Mouse (Mus musculus) heart, embryonic 13.5 days (tissue): Measurements from ENCODE around the gene Hist1h3c. TPM values are rescaled to one million over a fixed set of nuclear protein-coding genes. Genes with fewer than 3 reads are reported as not detected.

Source experiments
- ATAC-seq: fragments of 200-750 bp; cut with Nextera tagmentation; 2 replicates; pipeline ENCODE4 v1.8.0; 2017; ENCODE audit warnings: moderate TSS enrichment; ENCODE audit not compliant: insufficient number of reproducible peaks, low FRiP score, low TSS enrichment; ENCODE audit errors: extremely low read depth
- H3K27ac ChIP-seq: fragments of 300-500 bp; sonication (generic); replicated peaks from 2 replicates; pipeline ENCODE4 v1.5.1; 2015; ENCODE audit warnings: moderate library complexity, mild to moderate bottlenecking, inconsistent platforms
- H3K27me3 ChIP-seq: fragments of 300-500 bp; sonication (generic); replicated peaks from 2 replicates; pipeline ENCODE4 v1.6.1; 2015; ENCODE audit warnings: mild to moderate bottlenecking, inconsistent platforms
- H3K36me3 ChIP-seq: fragments of 300-500 bp; sonication (generic); 2 replicates; pipeline ENCODE4 v1.6.1; 2015; ENCODE audit warnings: mild to moderate bottlenecking, inconsistent platforms
- H3K4me1 ChIP-seq: fragments of 300-500 bp; sonication (generic); 2 replicates; pipeline ENCODE4 v1.6.1; 2015; ENCODE audit warnings: inconsistent platforms
- H3K4me2 ChIP-seq: fragments of 300-500 bp; sonication (generic); 2 replicates; pipeline ENCODE4 v1.6.1; 2015; ENCODE audit warnings: inconsistent platforms, mild to moderate bottlenecking, moderate library complexity
- H3K4me3 ChIP-seq: fragments of 300-500 bp; sonication (generic); 2 replicates; pipeline ENCODE4 v1.5.1; 2015; ENCODE audit warnings: moderate library complexity, mild to moderate bottlenecking, inconsistent platforms
- H3K9ac ChIP-seq: fragments of 300-500 bp; sonication (generic); 2 replicates; pipeline ENCODE4 v1.6.1; 2015; ENCODE audit warnings: inconsistent platforms, mild to moderate bottlenecking, moderate library complexity
- H3K9me3 ChIP-seq: fragments of 300-500 bp; sonication (generic); 2 replicates; pipeline ENCODE4 v1.6.1; 2016; ENCODE audit warnings: inconsistent platforms
- WGBS: fragments of 180-500 bp; shearing (Covaris S2); methylation state at CpG from one replicate; pipeline ENCODE4 v1.1.7; 2015; ENCODE audit warnings: mixed read lengths; 5-methylcytosine and 5-hydroxymethylcytosine counted together
- polyA plus RNA-seq: library from polyadenylated mRNA; unstranded; fragments of >200 nt; fragmentation: Nextera tagmentation; extraction: Ambion mirVana; gene quantifications from 2 replicates; pipeline ENCODE4 v1.2.1, GENCODE M21; 2015

The Hist1h3c gene
- polyA plus RNA-seq, 1 experiment from 2014 or later, result 3.8 TPM

DNA sequence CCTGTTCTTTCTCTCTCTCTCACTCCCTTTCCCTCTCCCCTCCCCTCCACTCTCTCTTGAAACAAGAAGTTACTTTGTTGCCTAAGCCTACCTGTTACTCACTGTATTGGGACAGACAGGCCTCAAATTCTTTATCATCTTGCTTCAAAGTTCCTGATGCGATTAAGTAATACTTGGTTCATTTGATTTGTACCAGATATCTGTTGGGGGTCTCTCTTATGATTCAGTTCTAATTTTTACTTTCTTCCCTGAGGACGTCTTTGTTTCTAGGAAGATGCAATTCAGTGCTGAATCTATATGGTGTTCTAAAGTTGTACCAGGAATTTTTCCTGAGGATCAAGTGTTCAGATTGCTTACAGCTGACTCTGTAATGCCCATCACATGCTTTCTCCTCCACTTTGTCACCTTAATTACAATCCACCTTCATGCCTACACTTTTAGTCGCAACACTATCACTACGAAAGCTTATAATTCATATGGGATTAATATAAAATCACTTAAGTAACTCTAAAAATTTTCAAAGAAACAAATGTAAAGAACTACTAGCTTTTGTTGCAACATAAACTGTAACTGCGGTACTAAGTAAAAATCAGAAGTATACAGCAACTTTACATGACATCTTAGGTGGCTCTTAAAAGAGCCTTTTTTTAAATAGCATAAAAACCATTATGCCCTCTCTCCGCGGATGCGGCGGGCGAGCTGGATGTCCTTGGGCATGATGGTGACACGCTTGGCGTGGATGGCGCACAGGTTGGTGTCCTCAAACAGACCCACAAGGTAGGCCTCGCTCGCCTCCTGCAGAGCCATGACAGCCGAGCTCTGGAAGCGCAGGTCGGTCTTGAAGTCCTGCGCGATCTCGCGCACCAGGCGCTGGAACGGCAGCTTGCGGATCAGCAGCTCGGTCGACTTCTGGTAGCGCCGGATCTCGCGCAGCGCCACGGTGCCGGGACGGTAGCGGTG lies 701 bp downstream of the Hist1h3c start:
- Histone ChIP-seq H3K9ac (peak overlapping the region; percentile 75), H3K4me2 (peak overlapping the region; percentile 70), H3K27me3 (no peaks in the 10 kb centered on the region), H3K9me3 (no peaks in the 10 kb centered on the region), H3K4me1 (peaks cover 42% of the 10 kb centered on the region), H3K36me3 (no peaks in the 10 kb centered on the region), H3K27ac (peak overlapping the region; percentile 98), H3K4me3 (peak overlapping the region; percentile 52)
- no peak for ATAC-seq
- 2% methylated on average over 15 of the region's 36 CpGs for WGBS

DNA sequence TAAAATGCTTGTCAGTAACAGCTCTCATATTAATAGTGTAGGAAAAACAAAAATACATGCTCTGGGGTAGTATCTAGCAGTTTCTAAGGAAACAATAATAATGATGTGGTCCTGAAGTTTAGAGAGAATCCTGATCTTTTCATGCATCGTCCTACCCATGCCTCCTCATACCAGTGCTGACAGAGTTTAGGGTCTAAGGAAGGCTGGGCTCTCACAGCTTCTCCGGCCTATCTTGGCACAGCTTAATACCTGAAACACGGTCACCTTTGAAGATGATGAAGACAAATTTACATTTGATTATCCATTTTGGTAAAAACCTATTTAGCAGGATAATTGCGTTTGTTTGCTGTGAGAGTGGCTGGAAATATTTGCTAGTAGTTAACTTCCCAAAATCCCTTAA lies 1.4 kb downstream of the Hist1h3c start:
- WGBS, result 44% methylated on average over 4 of the region's 4 CpGs
- peak overlapping the region; percentile 75 for H3K9ac ChIP-seq
- H3K27me3 ChIP-seq, result no peaks in the 10 kb centered on the region
- peak overlapping the region; percentile 70 for H3K4me2 ChIP-seq
- H3K4me3 ChIP-seq, result peak overlapping the region; percentile 52
- H3K9me3 ChIP-seq, result no peaks in the 10 kb centered on the region
- no peak for ATAC-seq
- peaks cover 42% of the 10 kb centered on the region for H3K4me1 ChIP-seq
- H3K36me3 ChIP-seq, result no peaks in the 10 kb centered on the region
- peak overlapping the region; percentile 98 for H3K27ac ChIP-seq

DNA sequence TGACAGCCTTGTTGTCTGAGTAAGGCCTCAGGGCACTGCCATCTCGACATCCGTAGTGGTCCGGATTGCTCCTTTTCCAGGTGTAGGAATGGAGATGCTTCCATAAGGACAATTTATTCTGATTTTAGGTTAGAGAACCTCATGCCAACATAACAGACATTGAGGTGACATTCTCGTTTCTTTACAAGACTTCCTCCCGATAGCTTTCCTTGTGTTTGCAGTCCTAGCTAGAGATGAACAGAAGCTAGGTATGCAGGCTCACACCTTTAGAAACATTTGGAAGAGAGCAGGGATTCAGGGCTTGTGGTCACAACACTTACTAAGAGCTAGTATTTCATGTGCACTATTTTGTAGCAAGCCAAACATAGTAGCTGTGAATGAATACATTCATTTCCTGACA lies 2.2 kb downstream of the Hist1h3c start:
- H3K4me3 ChIP-seq, result no peak overlapping the region
- no peak overlapping the region for H3K27ac ChIP-seq
- 86% methylated on average over 5 of the region's 5 CpGs for WGBS
- peaks cover 42% of the 10 kb centered on the region for H3K4me1 ChIP-seq
- 0 out of 2 replicates have a peak overlapping the region, but pooled peaks have one; percentile 2 for H3K9ac ChIP-seq
- no peaks in the 10 kb centered on the region for H3K36me3 ChIP-seq
- H3K4me2 ChIP-seq, result no peak overlapping the region
- no peaks in the 10 kb centered on the region for H3K27me3 ChIP-seq
- no peak for ATAC-seq
- no peaks in the 10 kb centered on the region for H3K9me3 ChIP-seq

- Histone ChIP-seq H3K4me1 (peaks cover 36% of the 10 kb centered on the region), H3K4me3 (no peak overlapping the region), H3K27ac (0 out of 2 replicates have a peak overlapping the region, but pooled peaks have one; percentile 28), H3K27me3 (no peaks in the 10 kb centered on the region), H3K9ac (0 out of 2 replicates have a peak overlapping the region, but pooled peaks have one; percentile 30), H3K9me3 (no peaks in the 10 kb centered on the region), H3K4me2 (peak overlapping the region; percentile 37), H3K36me3 (no peaks in the 10 kb centered on the region)
- no peak for ATAC-seq
These were observed 3.4 kb downstream of the Hist1h3c start for GRCm38 (mm10) chr13:23742007-23742406.

DNA sequence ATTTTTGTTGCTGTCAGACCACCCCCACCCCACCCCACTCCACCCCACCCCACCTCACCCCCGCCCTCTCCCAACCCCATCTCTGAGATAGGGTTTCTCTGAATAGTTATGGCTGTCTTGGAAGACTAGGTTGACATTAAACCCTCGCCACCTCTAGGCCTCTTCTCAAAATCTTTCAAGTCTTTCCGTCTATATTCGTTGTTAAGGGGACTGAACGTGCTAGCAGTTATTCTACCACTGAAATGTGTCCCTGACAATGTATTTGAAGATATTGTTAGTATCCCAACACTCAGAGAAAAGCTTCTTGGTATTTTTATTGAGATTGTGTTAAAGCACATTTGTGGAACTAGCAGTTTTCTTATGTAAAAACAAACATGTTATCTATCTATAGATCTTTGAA lies 4.5 kb downstream of the Hist1h3c start:
- Histone ChIP-seq H3K4me3 (peak overlapping the region; percentile 74; the same call in 1 of the 2 replicates), H3K9ac (peak overlapping the region; percentile 98; the same call in 1 of the 2 replicates), H3K27me3 (no peaks in the 10 kb centered on the region), H3K36me3 (no peaks in the 10 kb centered on the region), H3K27ac (peak overlapping the region; percentile 100; the same call in 1 of the 2 replicates), H3K4me2 (peak overlapping the region; percentile 98), H3K4me1 (peaks cover 35% of the 10 kb centered on the region), H3K9me3 (no peaks in the 10 kb centered on the region)
- no peak for ATAC-seq
- 52% methylated on average over 5 of the region's 5 CpGs for WGBS

GRCm38 (mm10) chr13:23740256-23740840 lies 5.1 kb downstream of the Hist1h3c start:
- no peaks in the 10 kb centered on the region for H3K36me3 ChIP-seq
- H3K4me2 ChIP-seq, result peak overlapping the region; percentile 98
- H3K27me3 ChIP-seq, result no peaks in the 10 kb centered on the region
- peak overlapping the region; percentile 100 for H3K27ac ChIP-seq
- ATAC-seq, result no peak
- no peaks in the 10 kb centered on the region for H3K9me3 ChIP-seq
- H3K4me1 ChIP-seq, result peaks cover 32% of the 10 kb centered on the region
- 29% methylated on average over 13 of the region's 13 CpGs for WGBS
- peak overlapping the region; percentile 74 for H3K4me3 ChIP-seq
- H3K9ac ChIP-seq, result peak overlapping the region; percentile 98

- H3K9ac ChIP-seq, result peak overlapping the region; percentile 98
- no peaks in the 10 kb centered on the region for H3K9me3 ChIP-seq
- peaks cover 32% of the 10 kb centered on the region for H3K4me1 ChIP-seq
- H3K36me3 ChIP-seq, result no peaks in the 10 kb centered on the region
- H3K4me2 ChIP-seq, result peak overlapping the region; percentile 98
- H3K27me3 ChIP-seq, result no peaks in the 10 kb centered on the region
- ATAC-seq, result no peak
- peak overlapping the region; percentile 74 for H3K4me3 ChIP-seq
- peak overlapping the region; percentile 100 for H3K27ac ChIP-seq
- under 1% methylated on average over 14 of the region's 14 CpGs for WGBS
These were observed 5.5 kb downstream of the Hist1h3c start for GRCm38 (mm10) chr13:23739922-23740252.

- H3K9me3 ChIP-seq, result no peaks in the 10 kb centered on the region
- H3K27me3 ChIP-seq, result no peaks in the 10 kb centered on the region
- peak; percentile 79 for ATAC-seq
- H3K4me2 ChIP-seq, result peak overlapping the region; percentile 98
- H3K36me3 ChIP-seq, result no peaks in the 10 kb centered on the region
- H3K27ac ChIP-seq, result peak overlapping the region; percentile 100
- peak overlapping the region; percentile 98 for H3K9ac ChIP-seq
- peak overlapping the region; percentile 74 for H3K4me3 ChIP-seq
- under 1% methylated on average over 39 of the region's 39 CpGs for WGBS
- peaks cover 28% of the 10 kb centered on the region for H3K4me1 ChIP-seq
These were observed 6.1 kb downstream of the Hist1h3c start for GRCm38 (mm10) chr13:23739069-23739921.

GRCm38 (mm10) chr13:23738677-23739068 lies 6.7 kb downstream of the Hist1h3c start, which contains the start of gene Hist1h1c:
TSS of gene Hist1h1c (plus strand) at chr13:23738808.
- H3K27me3 ChIP-seq, result no peaks in the 10 kb centered on the region
- H3K4me1 ChIP-seq, result peaks cover 23% of the 10 kb centered on the region
- peak within 1 kb of the TSS; percentile 98 for H3K4me2 ChIP-seq
- H3K27ac ChIP-seq, result peak within 1 kb of the TSS; percentile 100
- H3K4me3 ChIP-seq, result peak within 1 kb of the TSS; percentile 74
- no peaks in the 10 kb centered on the region for H3K9me3 ChIP-seq
- ATAC-seq, result peak; percentile 76
- under 1% methylated on average over 38 of the region's 38 CpGs for WGBS
- H3K9ac ChIP-seq, result peak within 1 kb of the TSS; percentile 98
- no peaks in the 10 kb centered on the region for H3K36me3 ChIP-seq

DNA sequence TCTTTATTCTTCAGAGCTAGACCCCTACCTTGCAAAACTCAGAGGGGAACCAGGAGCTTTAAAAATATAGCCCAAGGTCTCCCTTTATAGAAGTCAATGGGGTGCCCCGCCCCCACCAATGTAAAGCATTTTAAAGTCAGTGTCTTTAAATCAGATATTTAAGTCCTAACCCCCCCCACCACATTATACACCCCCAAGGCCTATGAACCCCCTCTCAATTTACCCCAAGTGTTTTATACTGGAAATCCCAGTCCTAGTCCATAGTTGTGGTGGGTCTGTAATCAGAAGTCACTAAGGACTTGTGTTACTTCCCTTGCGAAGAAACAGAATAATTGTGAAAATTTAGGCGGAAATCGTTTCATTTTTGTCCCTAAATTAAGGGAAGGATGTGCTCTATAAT lies 7.4 kb downstream of the Hist1h3c start:
- Histone ChIP-seq H3K9me3 (no peaks in the 10 kb centered on the region), H3K4me1 (peaks cover 23% of the 10 kb centered on the region), H3K9ac (peak overlapping the region; percentile 98), H3K27ac (peak overlapping the region; percentile 100), H3K4me2 (peak overlapping the region; percentile 98), H3K4me3 (peak overlapping the region; percentile 74), H3K27me3 (no peaks in the 10 kb centered on the region), H3K36me3 (no peaks in the 10 kb centered on the region)
- no peak for ATAC-seq
- WGBS, result 19% methylated on average over 4 of the region's 4 CpGs

GRCm38 (mm10) chr13:23737091-23737490 lies 8.3 kb downstream of the Hist1h3c start:
- WGBS, result 87% methylated on average over 5 of the region's 5 CpGs
- ATAC-seq, result no peak
- Histone ChIP-seq H3K36me3 (no peaks in the 10 kb centered on the region), H3K9ac (no peak overlapping the region), H3K9me3 (no peaks in the 10 kb centered on the region), H3K4me1 (peaks cover 19% of the 10 kb centered on the region), H3K4me3 (no peak overlapping the region), H3K27ac (no peak overlapping the region), H3K4me2 (no peak overlapping the region), H3K27me3 (no peaks in the 10 kb centered on the region)
